Mouse (Mus musculus) embryonic fibroblast, embryonic 13.5 days (primary cell): ENCODE measurements at regions not wholly inside any gene's neighbourhood (a gene's known extent, or its start where the extent isn't known, plus 50 kb on each side); places are given as distances from the start of the nearest gene placed in this dataset.

Source experiments
- CTCF ChIP-seq: IDR thresholded peaks from 2 replicates; pipeline ENCODE4 v1.5.1; 2011; ENCODE audit warnings: mild to moderate bottlenecking, control low read depth, low read length, moderate library complexity, borderline replicate concordance; ENCODE audit not compliant: insufficient read depth
- POLR2A ChIP-seq: IDR thresholded peaks from 2 replicates; pipeline ENCODE4 v1.6.1; 2011; ENCODE audit warnings: low read depth, mild to moderate bottlenecking, control low read depth, low read length, moderate library complexity

DNA sequence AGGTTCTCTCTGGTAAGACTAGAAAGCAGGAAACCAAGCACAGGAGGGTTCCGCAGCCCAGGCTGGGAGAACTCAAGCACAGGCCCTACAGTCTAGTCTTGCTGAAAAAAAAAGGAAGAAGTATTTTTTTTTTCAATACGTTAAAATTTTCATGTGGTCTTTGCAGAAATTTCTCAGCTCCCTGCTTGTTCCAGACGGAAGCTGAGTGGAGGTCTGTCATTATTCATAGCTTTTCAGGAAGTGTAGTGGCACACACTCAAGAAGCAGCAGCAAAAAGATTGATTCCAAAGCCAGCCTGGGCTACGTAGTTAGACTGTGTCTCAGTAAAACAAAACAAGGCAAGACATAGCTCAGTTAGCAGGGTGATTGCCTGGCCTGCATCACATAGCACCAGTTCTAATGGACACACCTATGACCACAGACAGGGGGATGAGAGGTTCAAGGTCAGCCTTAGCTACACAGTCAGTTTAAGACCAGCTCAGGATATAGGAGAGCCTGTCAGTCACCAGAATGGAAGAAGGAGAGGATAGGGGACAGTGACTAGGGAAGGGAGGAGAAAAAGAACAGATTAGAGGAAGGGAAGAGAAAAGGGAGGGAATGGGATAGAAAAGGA lies 60.1 kb downstream of the H2al2a start:
- TF ChIP-seq CTCF, result no peak
- no peak for TF ChIP-seq POLR2A
